Mouse (Mus musculus): Measurements from ENCODE around the gene Eif4a1. TPM values are rescaled to one million over a fixed set of nuclear protein-coding genes. Genes with fewer than 3 reads are reported as not detected.
A peak's percentile ranks its signal among the peaks of the same experiment; 100 is the strongest.
"Not testable (repeated sequence)": the region's sequence is repeated elsewhere in the genome, so short reads cannot be mapped to it uniquely, and the experiment has no call there.

The Eif4a1 gene
- total and polyA plus RNA-seq, 3 experiments, result 1,622 to 2,161 (median 1,728) TPM

GRCm38 (mm10) chr11:69703814-69704612, 31.8 kb upstream of the Eif4a1 start:
- in situ Hi-C loops (cut with MboI; ENCODE audit: low pct_ligation_motif_present, low pct_unique_long_range_greater_than_20kb, low sequenced_read_pairs), result no loop called here

DNA sequence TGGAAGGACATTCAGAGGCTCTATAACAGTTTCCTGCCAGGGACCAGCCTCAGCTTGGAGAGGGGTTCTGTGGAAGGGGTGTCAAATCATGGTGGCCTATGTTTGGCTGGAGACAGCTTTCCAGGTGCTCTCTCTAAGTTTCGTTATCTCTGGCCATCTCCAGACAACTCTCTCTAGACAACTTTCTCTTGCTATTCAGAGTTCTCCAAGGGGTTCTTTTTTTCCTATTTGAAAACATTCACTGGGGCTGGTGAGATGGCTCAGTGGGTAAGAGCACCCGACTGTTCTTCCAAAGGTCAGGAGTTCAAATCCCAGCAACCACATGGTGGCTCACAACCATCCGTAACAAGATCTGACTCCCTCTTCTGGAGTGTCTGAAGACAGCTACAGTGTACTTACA, 31.2 kb upstream of the Eif4a1 start:
- dilution Hi-C loops (cut with MboI; ENCODE audit: extremely low pct_ligation_motif_present, extremely low pct_unique_long_range_greater_than_20kb, low sequenced_read_pairs); H3K9me3 ChIP-seq (replicated peaks; ENCODE audit: low read length); DNase-seq (ENCODE audit: extremely low read depth); H3K27ac ChIP-seq (ENCODE audit: insufficient read depth, low read depth); H3K79me2 ChIP-seq (replicated peaks; ENCODE audit: control insufficient read depth, extremely low read depth, insufficient read depth, poor library complexity, severe bottlenecking); H3K4me2 ChIP-seq (ENCODE audit: insufficient read depth, low read depth, poor library complexity, severe bottlenecking); H3K4me3 ChIP-seq (replicated peaks in 1 of 3; ENCODE audit: low read depth in 2 of 3, low read length in 2 of 3, poor library complexity in 1 of 3); in situ Hi-C loops (cut with MboI; ENCODE audit: low pct_ligation_motif_present, low pct_unique_long_range_greater_than_20kb, low sequenced_read_pairs); H3K36me3 ChIP-seq (replicated peaks in 1 of 2; ENCODE audit: control insufficient read depth in 1 of 2, insufficient read depth in 1 of 2, low read length in 1 of 2); H3K4me1 ChIP-seq (ENCODE audit: control insufficient read depth in 1 of 2, insufficient read depth in 2 of 2); H3K27me3 ChIP-seq (replicated peaks); H3K9ac ChIP-seq (ENCODE audit: insufficient read depth, low read depth): not testable (repeated sequence)
- peak; percentile 66; the same call in 1 of the 2 replicates for TF ChIP-seq TBP (conservative IDR thresholded peaks at IDR 0.05; ENCODE audit: low read depth, low read length)

More at GRCm38 (mm10) chr11:69703814-69704612, 31.8 kb upstream of the Eif4a1 start:
- no peak for TF ChIP-seq USF1 (IDR thresholded peaks at IDR 0.05; ENCODE audit: low read depth, low read length)
- TF ChIP-seq HCFC1 (IDR thresholded peaks at IDR 0.05; ENCODE audit: low read depth, low read length), result no peak
- TF ChIP-seq JUND (conservative IDR thresholded peaks at IDR 0.05; ENCODE audit: low read depth, low read length), result no peak
- no peak for TF ChIP-seq MXI1 (IDR thresholded peaks at IDR 0.05; ENCODE audit: low read depth, low read length)
- TF ChIP-seq MEF2A (IDR thresholded peaks at IDR 0.05; ENCODE audit: borderline replicate concordance, low read depth, low read length), result no peak
- no peak for TF ChIP-seq MYC (IDR thresholded peaks at IDR 0.05; ENCODE audit: low read depth, low read length)
- TF ChIP-seq ELF1 (IDR thresholded peaks at IDR 0.05; ENCODE audit: low read depth, low read length), result no peak
- no peak for TF ChIP-seq RCOR1 (conservative IDR thresholded peaks at IDR 0.05; ENCODE audit: low read depth, low read length)
- no peak for TF ChIP-seq GABPA (IDR thresholded peaks at IDR 0.05; ENCODE audit: insufficient replicate concordance, low read depth, low read length)
- TF ChIP-seq ZC3H11A (IDR thresholded peaks at IDR 0.05; ENCODE audit: low read depth, low read length), result no peak
- TF ChIP-seq TCF12 (IDR thresholded peaks at IDR 0.05; ENCODE audit: low read depth, low read length), result no peak
- no peak for TF ChIP-seq TBP (conservative IDR thresholded peaks at IDR 0.05; ENCODE audit: low read depth, low read length)
- TF ChIP-seq SMC3 (IDR thresholded peaks at IDR 0.05; ENCODE audit: low read depth, low read length), result no peak
- Histone ChIP-seq H3K79me2 (replicated peaks; ENCODE audit: control insufficient read depth, extremely low read depth, insufficient read depth, poor library complexity, severe bottlenecking) (no peaks in the 10 kb centered on the region), H3K4me2 (ENCODE audit: insufficient read depth, low read depth, poor library complexity, severe bottlenecking) (no peak overlapping the region), H3K36me3 (replicated peaks in 1 of 2; ENCODE audit: control insufficient read depth in 1 of 2, insufficient read depth in 1 of 2, low read length in 1 of 2) (no peaks in the 10 kb centered on the region), H3K27ac (ENCODE audit: insufficient read depth, low read depth) (no peak overlapping the region), H3K9me3 (replicated peaks; ENCODE audit: low read length) (no peaks in the 10 kb centered on the region), H3K4me1 (ENCODE audit: control insufficient read depth in 1 of 2, insufficient read depth in 2 of 2) (peaks cover 0 to 7% of the 10 kb centered on the region in 2 experiments; a peak in 2 of 4 replicates), H3K4me3 (replicated peaks in 1 of 3; ENCODE audit: low read depth in 2 of 3, low read length in 2 of 3, poor library complexity in 1 of 3) (no peak overlapping the region), H3K9ac (ENCODE audit: insufficient read depth, low read depth) (no peak overlapping the region), H3K27me3 (replicated peaks) (peaks cover 5% of the 10 kb centered on the region)
- no peak for DNase-seq (ENCODE audit: extremely low read depth)
- dilution Hi-C loops (cut with MboI; ENCODE audit: extremely low pct_ligation_motif_present, extremely low pct_unique_long_range_greater_than_20kb, low sequenced_read_pairs), result no loop called here

DNA sequence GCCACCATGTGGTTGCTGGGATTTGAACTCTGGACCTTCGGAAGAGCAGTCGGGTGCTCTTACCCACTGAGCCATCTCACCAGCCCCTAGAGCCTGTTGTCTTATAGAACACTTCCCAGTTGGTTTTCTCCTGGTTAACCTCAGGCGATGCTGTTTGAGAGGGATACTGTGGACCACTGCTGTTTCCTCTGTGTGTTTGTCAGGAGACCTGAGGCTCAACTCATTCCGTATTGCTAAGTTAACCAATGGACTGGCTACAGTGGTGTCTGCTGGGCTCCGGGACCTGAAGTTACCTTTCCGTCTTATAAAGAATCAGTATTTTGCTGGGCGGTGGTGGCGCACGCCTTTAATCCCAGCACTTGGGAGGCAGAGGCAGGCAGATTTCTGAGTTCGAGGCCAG, 30.7 kb upstream of the Eif4a1 start:
- H3K79me2 ChIP-seq (replicated peaks; ENCODE audit: control insufficient read depth, extremely low read depth, insufficient read depth, poor library complexity, severe bottlenecking); dilution Hi-C loops (cut with MboI; ENCODE audit: extremely low pct_ligation_motif_present, extremely low pct_unique_long_range_greater_than_20kb, low sequenced_read_pairs); H3K4me3 ChIP-seq (replicated peaks in 1 of 3; ENCODE audit: low read depth in 2 of 3, low read length in 2 of 3, poor library complexity in 1 of 3); H3K36me3 ChIP-seq (replicated peaks in 1 of 2; ENCODE audit: control insufficient read depth in 1 of 2, insufficient read depth in 1 of 2, low read length in 1 of 2); H3K27ac ChIP-seq (ENCODE audit: insufficient read depth, low read depth); H3K4me1 ChIP-seq (ENCODE audit: control insufficient read depth in 1 of 2, insufficient read depth in 2 of 2); H3K9ac ChIP-seq (ENCODE audit: insufficient read depth, low read depth); in situ Hi-C loops (cut with MboI; ENCODE audit: low pct_ligation_motif_present, low pct_unique_long_range_greater_than_20kb, low sequenced_read_pairs); H3K4me2 ChIP-seq (ENCODE audit: insufficient read depth, low read depth, poor library complexity, severe bottlenecking); H3K9me3 ChIP-seq (replicated peaks; ENCODE audit: low read length); H3K27me3 ChIP-seq (replicated peaks); DNase-seq (ENCODE audit: extremely low read depth): not testable (repeated sequence)

Measured in CH12.LX (cell line).